Mouse (Mus musculus): ENCODE data around the gene Il1f5.

Il1f5 gene

GRCm38 (mm10) chr2:24276654-24277053, at the start of gene Il1f5:
Gene Il1f5, plus strand, starts transcription at chr2:24276954.
- DNase-seq (ENCODE audit: low read depth, low spot score), result no peak

- DNase-seq (ENCODE audit: low read depth, low spot score), result no peak
These were observed 49.6 kb upstream of the Il1f5 start for GRCm38 (mm10) chr2:24227191-24227590.

GRCm38 (mm10) chr2:24267503-24267902, 9.3 kb upstream of the Il1f5 start:
- no peak for DNase-seq (ENCODE audit: low read depth, low spot score)

GRCm38 (mm10) chr2:24273619-24274018, 3.1 kb upstream of the Il1f5 start:
- DNase-seq (ENCODE audit: low read depth, low spot score), result no peak

GRCm38 (mm10) chr2:24275146-24275545, 1.6 kb upstream of the Il1f5 start:
- no peak for DNase-seq (ENCODE audit: low read depth, low spot score)

GRCm38 (mm10) chr2:24290896-24291295, 14.1 kb downstream of the Il1f5 start, which contains the start of gene Il1f10:
Gene Il1f10, plus strand, starts transcription at chr2:24291196.
- no peak for DNase-seq (ENCODE audit: low read depth, low spot score)

GRCm38 (mm10) chr2:24294616-24295015, 17.9 kb downstream of the Il1f5 start:
- no peak for DNase-seq (ENCODE audit: low read depth, low spot score)

- peak; percentile 20 for DNase-seq (ENCODE audit: low read depth, low spot score)
These were observed 20.1 kb downstream of the Il1f5 start for GRCm38 (mm10) chr2:24296837-24297236.

- no peak for DNase-seq (ENCODE audit: low read depth, low spot score)
These were observed 34.7 kb downstream of the Il1f5 start for GRCm38 (mm10) chr2:24311302-24312001.

GRCm38 (mm10) chr2:24316919-24317318, 40.2 kb downstream of the Il1f5 start:
- no peak for DNase-seq (ENCODE audit: low read depth, low spot score)

- no peak for DNase-seq (ENCODE audit: low read depth, low spot score)
These were observed 41.3 kb downstream of the Il1f5 start for GRCm38 (mm10) chr2:24317919-24318598.

All from retina, adult 2 months (tissue).